Mouse (Mus musculus): ENCODE measurements around the gene Upb1. TPM values are rescaled to one million over a fixed set of nuclear protein-coding genes. Genes with fewer than 3 reads are reported as not detected.
"Not testable (repeated sequence)": the region's sequence is repeated elsewhere in the genome, so short reads cannot be mapped to it uniquely, and the experiment has no call there.

Upb1 gene
- polyA plus RNA-seq, 1 experiment from 2014 or later: 0.49 TPM

- no peak for ATAC-seq (ENCODE audit: insufficient number of reproducible peaks, insufficient read depth, low FRiP score, low TSS enrichment)
- no peaks in the 10 kb centered on the region for H3K36me3 ChIP-seq
- H3K4me3 ChIP-seq: no peak overlapping the region
- H3K4me2 ChIP-seq (replicated peaks): no peak overlapping the region
- H3K4me1 ChIP-seq: peaks cover 18% of the 10 kb centered on the region
- H3K9me3 ChIP-seq: no peaks in the 10 kb centered on the region
- H3K27me3 ChIP-seq: no peaks in the 10 kb centered on the region
- no peak overlapping the region for H3K9ac ChIP-seq
- WGBS: 82% methylated on average over 4 of the region's 4 CpGs
- H3K27ac ChIP-seq: no peak overlapping the region
Measured at GRCm38 (mm10) chr10:75443017-75443416, 42.1 kb downstream of the Upb1 start.

GRCm38 (mm10) chr10:75444111-75444826, 43.4 kb downstream of the Upb1 start:
- ATAC-seq (ENCODE audit: insufficient number of reproducible peaks, insufficient read depth, low FRiP score, low TSS enrichment): peak; percentile 85
- WGBS: 63% methylated on average over 19 of the region's 19 CpGs
- Histone ChIP-seq H3K9me3 (no peaks in the 10 kb centered on the region), H3K27me3 (no peaks in the 10 kb centered on the region), H3K4me1 (peaks cover 22% of the 10 kb centered on the region), H3K36me3 (no peaks in the 10 kb centered on the region), H3K4me3 (no peak overlapping the region), H3K9ac (no peak overlapping the region), H3K4me2 (replicated peaks) (0 out of 2 replicates have a peak overlapping the region, but pooled peaks have one; percentile 3), H3K27ac (0 out of 2 replicates have a peak overlapping the region, but pooled peaks have one; percentile 41)

GRCm38 (mm10) chr10:75445030-75445429, 44.1 kb downstream of the Upb1 start:
- whole genome bisulfite sequencing: 34% methylated on average over 8 of the region's 8 CpGs
- Histone ChIP-seq H3K27me3 (no peaks in the 10 kb centered on the region), H3K9me3 (no peaks in the 10 kb centered on the region), H3K4me1 (peaks cover 26% of the 10 kb centered on the region), H3K36me3 (no peaks in the 10 kb centered on the region), H3K4me3 (no peak overlapping the region), H3K27ac (peak overlapping the region; percentile 32; the same call in 1 of the 2 replicates), H3K4me2 (replicated peaks) (0 out of 2 replicates have a peak overlapping the region, but pooled peaks have one; percentile 3), H3K9ac (no peak overlapping the region)
- ATAC-seq (ENCODE audit: insufficient number of reproducible peaks, insufficient read depth, low FRiP score, low TSS enrichment): no peak

GRCm38 (mm10) chr10:75446501-75447083, 45.7 kb downstream of the Upb1 start:
- ATAC-seq (ENCODE audit: insufficient number of reproducible peaks, insufficient read depth, low FRiP score, low TSS enrichment): no peak
- WGBS: 73% methylated on average over 13 of the region's 13 CpGs
- no peak overlapping the region for H3K9ac ChIP-seq
- H3K4me2 ChIP-seq (replicated peaks): no peak overlapping the region
- H3K4me3 ChIP-seq: no peak overlapping the region
- no peaks in the 10 kb centered on the region for H3K27me3 ChIP-seq
- H3K36me3 ChIP-seq: no peaks in the 10 kb centered on the region
- H3K27ac ChIP-seq: 0 out of 2 replicates have a peak overlapping the region, but pooled peaks have one; percentile 5
- H3K4me1 ChIP-seq: peaks cover 26% of the 10 kb centered on the region
- H3K9me3 ChIP-seq: no peaks in the 10 kb centered on the region

GRCm38 (mm10) chr10:75447489-75447888, 46.6 kb downstream of the Upb1 start:
- Histone ChIP-seq H3K9me3 (no peaks in the 10 kb centered on the region), H3K4me3 (no peak overlapping the region), H3K27ac (0 out of 2 replicates have a peak overlapping the region, but pooled peaks have one; percentile 5), H3K27me3 (no peaks in the 10 kb centered on the region), H3K4me2 (replicated peaks) (no peak overlapping the region), H3K4me1 (peaks cover 26% of the 10 kb centered on the region), H3K9ac (no peak overlapping the region), H3K36me3 (no peaks in the 10 kb centered on the region)
- ATAC-seq (ENCODE audit: insufficient number of reproducible peaks, insufficient read depth, low FRiP score, low TSS enrichment): no peak
- 86% methylated on average over 11 of the region's 11 CpGs for WGBS

- Histone ChIP-seq H3K9me3 (no peaks in the 10 kb centered on the region), H3K36me3 (no peaks in the 10 kb centered on the region), H3K4me2 (replicated peaks) (no peak overlapping the region), H3K27ac (no peak overlapping the region), H3K27me3 (no peaks in the 10 kb centered on the region), H3K9ac (no peak overlapping the region), H3K4me3 (no peak overlapping the region), H3K4me1 (peaks cover 21% of the 10 kb centered on the region)
- 66% methylated on average over 6 of the region's 6 CpGs for WGBS
- ATAC-seq (ENCODE audit: insufficient number of reproducible peaks, insufficient read depth, low FRiP score, low TSS enrichment): no peak
Measured at GRCm38 (mm10) chr10:75448806-75449420, 48.0 kb downstream of the Upb1 start.

GRCm38 (mm10) chr10:75450331-75450730, 49.4 kb downstream of the Upb1 start:
- Histone ChIP-seq H3K27me3 (no peaks in the 10 kb centered on the region), H3K27ac (0 out of 2 replicates have a peak overlapping the region, but pooled peaks have one; percentile 2), H3K4me3 (no peak overlapping the region), H3K36me3 (no peaks in the 10 kb centered on the region), H3K9ac (no peak overlapping the region), H3K4me2 (replicated peaks) (no peak overlapping the region), H3K4me1 (peaks cover 9% of the 10 kb centered on the region), H3K9me3 (no peaks in the 10 kb centered on the region)
- 85% methylated on average over 8 of the region's 8 CpGs for WGBS
- ATAC-seq (ENCODE audit: insufficient number of reproducible peaks, insufficient read depth, low FRiP score, low TSS enrichment): no peak

GRCm38 (mm10) chr10:75451036-75451786, 50.3 kb downstream of the Upb1 start:
- no peak overlapping the region for H3K9ac ChIP-seq
- no peak overlapping the region for H3K27ac ChIP-seq
- H3K36me3 ChIP-seq: no peaks in the 10 kb centered on the region
- H3K4me2 ChIP-seq (replicated peaks): no peak overlapping the region
- H3K4me1 ChIP-seq: peaks cover 9% of the 10 kb centered on the region
- WGBS: 61% methylated on average over 10 of the region's 10 CpGs
- H3K4me3 ChIP-seq: no peak overlapping the region
- H3K9me3 ChIP-seq: no peaks in the 10 kb centered on the region
- H3K27me3 ChIP-seq: no peaks in the 10 kb centered on the region
- peak; percentile 6; the same call in 1 of the 2 replicates for ATAC-seq (ENCODE audit: insufficient number of reproducible peaks, insufficient read depth, low FRiP score, low TSS enrichment)

GRCm38 (mm10) chr10:75456061-75456831, 55.3 kb downstream of the Upb1 start:
- not testable (repeated sequence) for H3K4me1 ChIP-seq; H3K36me3 ChIP-seq; ATAC-seq (ENCODE audit: insufficient number of reproducible peaks, insufficient read depth, low FRiP score, low TSS enrichment); H3K27ac ChIP-seq; H3K9ac ChIP-seq; H3K27me3 ChIP-seq; H3K4me2 ChIP-seq (replicated peaks); H3K9me3 ChIP-seq; H3K4me3 ChIP-seq
- WGBS: 90% methylated on average over 14 of the region's 18 CpGs

- Histone ChIP-seq H3K27me3 (no peaks in the 10 kb centered on the region), H3K9me3 (no peaks in the 10 kb centered on the region), H3K4me2 (replicated peaks) (no peak overlapping the region), H3K36me3 (no peaks in the 10 kb centered on the region), H3K9ac (no peak overlapping the region), H3K4me1 (no peaks in the 10 kb centered on the region), H3K27ac (no peak overlapping the region), H3K4me3 (no peak overlapping the region)
- WGBS: 62% methylated on average over 1 of the region's 1 CpGs
- ATAC-seq (ENCODE audit: insufficient number of reproducible peaks, insufficient read depth, low FRiP score, low TSS enrichment): no peak
Measured at GRCm38 (mm10) chr10:75457852-75458251, 56.9 kb downstream of the Upb1 start.

GRCm38 (mm10) chr10:75458329-75458728, 57.4 kb downstream of the Upb1 start:
- Histone ChIP-seq H3K9me3 (no peaks in the 10 kb centered on the region), H3K27me3 (no peaks in the 10 kb centered on the region), H3K4me2 (replicated peaks) (no peak overlapping the region), H3K4me3 (no peak overlapping the region), H3K27ac (no peak overlapping the region), H3K36me3 (no peaks in the 10 kb centered on the region), H3K4me1 (no peaks in the 10 kb centered on the region), H3K9ac (no peak overlapping the region)
- WGBS: 82% methylated on average over 4 of the region's 4 CpGs
- no peak for ATAC-seq (ENCODE audit: insufficient number of reproducible peaks, insufficient read depth, low FRiP score, low TSS enrichment)
